1 mouse cellular context compared by ENCODE assay signal in genomic region chr3:115642846-115643260, GRCm38 (mm10).
A peak's percentile ranks its signal among the peaks of the same experiment; 100 is the strongest.
TF ChIP-seq lines count a peak whose summit lies in the region.

No protein-coding gene starts in this region.

TF ChIP-seq in CH12.LX, 34 proteins besides CTCF, POLR2A, EP300 and RAD21 (continued from another document):
- TF ChIP-seq ZC3H11A (IDR thresholded peaks at IDR 0.05; ENCODE audit: low read depth, low read length) (no peak), ZKSCAN1 (IDR thresholded peaks at IDR 0.05; ENCODE audit: borderline replicate concordance, low read depth, low read length) (no peak), RCOR1 (conservative IDR thresholded peaks at IDR 0.05; ENCODE audit: low read depth, low read length) (no peak), TCF12 (IDR thresholded peaks at IDR 0.05; ENCODE audit: low read depth, low read length) (peak; percentile 47; the same call in 1 of the 2 replicates), BHLHE40 (IDR thresholded peaks at IDR 0.05; ENCODE audit: low read depth, low read length) (peak; percentile 26; the same call in 1 of the 2 replicates), SIN3A (IDR thresholded peaks at IDR 0.05; ENCODE audit: low read length) (0 out of 2 replicates have a peak, but pooled peaks have one; percentile 15)
